Mouse (Mus musculus): ENCODE measurements around the gene Trim5. TPM values are rescaled to one million over a fixed set of nuclear protein-coding genes. Genes with fewer than 3 reads are reported as not detected.
"Not testable (repeated sequence)": the region's sequence is repeated elsewhere in the genome, so short reads cannot be mapped to it uniquely, and the experiment has no call there.

The Trim5 gene
- not detected in 2 replicates for polyA plus RNA-seq (2016; fragmentation: Nextera tagmentation; extraction: Ambion mirVana)

DNA sequence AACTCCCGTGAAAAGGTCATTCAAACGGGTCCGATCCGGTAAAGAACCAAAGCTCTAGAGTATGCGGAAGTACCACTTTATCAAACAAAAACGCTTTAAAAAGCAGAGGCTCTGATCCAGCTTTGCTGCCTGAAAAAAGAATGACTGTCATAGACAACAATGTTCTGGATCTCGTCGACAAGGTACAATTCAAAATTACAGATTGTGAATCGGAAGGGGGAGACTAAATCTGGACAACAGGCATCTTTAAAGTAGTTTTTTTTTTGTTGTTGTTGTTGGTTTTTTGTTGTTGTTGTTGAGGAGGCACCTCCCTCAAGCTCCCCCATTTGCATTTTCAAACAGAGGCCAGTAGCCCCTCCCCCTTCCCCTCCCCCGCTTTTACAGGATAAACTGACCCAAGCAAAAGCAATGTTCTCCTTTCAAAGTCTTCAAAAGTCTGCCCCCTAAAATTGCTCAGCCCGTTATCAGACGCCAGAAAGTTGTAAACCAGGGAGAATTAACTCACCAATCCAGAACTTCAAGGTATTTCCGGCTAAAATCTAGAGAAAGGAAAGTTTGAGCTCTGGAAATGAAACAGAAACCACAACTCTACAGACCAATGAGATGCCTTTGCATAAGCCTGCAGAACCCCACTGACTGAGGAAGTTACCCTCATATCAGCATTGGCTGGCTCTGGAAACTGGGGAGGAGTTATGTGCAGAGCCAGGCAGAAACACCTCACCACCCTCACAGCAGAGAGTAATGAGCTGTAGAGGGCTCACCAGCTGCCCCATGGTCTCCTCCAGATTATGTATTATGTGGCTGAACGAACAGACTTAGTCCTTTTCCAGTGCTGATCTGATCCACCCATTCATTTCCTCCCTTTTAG is at the start of gene Trim5:
Gene Trim5, minus strand, starts transcription at position 519 of the 868 bp plus-strand sequence.
- H3K4me1 ChIP-seq; DNase-seq (ENCODE audit: low spot score); H3K9me3 ChIP-seq (replicated peaks); H3K27me3 ChIP-seq (ENCODE audit: low read depth, poor library complexity, severe bottlenecking); H3K36me3 ChIP-seq; H3K4me3 ChIP-seq; H3K27ac ChIP-seq: not testable (repeated sequence)
- 43% methylated on average over 14 of the region's 14 CpGs for WGBS

DNA sequence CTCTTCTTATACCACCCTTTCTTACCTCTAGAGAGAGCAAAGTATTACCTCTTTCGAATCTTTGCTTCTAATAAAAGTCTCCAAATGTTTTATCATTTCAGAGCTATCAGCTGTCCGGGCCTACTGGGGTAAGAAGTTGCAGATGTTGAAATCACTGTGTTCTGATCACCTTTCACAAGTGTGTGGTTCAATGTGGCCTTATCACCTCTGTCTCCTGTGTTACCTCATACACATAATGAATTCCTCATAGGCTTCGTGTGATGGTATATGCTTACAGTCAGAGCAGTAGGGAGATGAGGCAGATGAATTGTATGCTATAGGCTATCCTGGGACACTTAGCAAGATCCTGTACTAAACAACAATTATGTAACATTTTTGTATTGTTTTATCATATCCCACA is 47.7 kb upstream of the Trim5 start:
- H3K4me3 ChIP-seq; H3K9me3 ChIP-seq (replicated peaks); DNase-seq (ENCODE audit: low spot score); H3K4me1 ChIP-seq; H3K36me3 ChIP-seq; H3K27ac ChIP-seq; H3K27me3 ChIP-seq (ENCODE audit: low read depth, poor library complexity, severe bottlenecking): not testable (repeated sequence)
- 86% methylated on average over 3 of the region's 3 CpGs for WGBS

DNA sequence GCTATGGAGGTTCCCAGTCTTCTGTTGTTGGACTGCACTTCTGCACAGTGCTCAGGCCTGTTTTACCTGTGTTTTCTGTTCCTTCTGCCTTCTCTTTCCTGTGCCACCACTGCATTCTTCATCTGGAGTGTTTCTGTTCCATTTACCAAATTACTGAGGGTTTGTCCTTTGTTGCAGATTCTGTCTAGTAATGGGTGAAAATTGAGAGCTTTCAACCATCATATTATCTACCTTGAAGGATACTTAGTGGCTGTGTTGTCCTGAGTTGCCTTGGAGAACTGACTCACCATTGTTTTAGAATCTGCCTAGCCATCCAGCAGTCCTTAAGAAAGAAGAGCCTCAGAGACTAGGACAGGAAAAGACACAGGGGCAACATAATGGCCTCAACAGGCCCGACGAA is 41.3 kb upstream of the Trim5 start, which contains the start of gene Trim34b:
Gene Trim34b, plus strand, starts transcription at position 301 of the 400 bp plus-strand sequence.
- H3K4me1 ChIP-seq; H3K27ac ChIP-seq; H3K36me3 ChIP-seq; H3K9me3 ChIP-seq (replicated peaks); DNase-seq (ENCODE audit: low spot score); H3K4me3 ChIP-seq; H3K27me3 ChIP-seq (ENCODE audit: low read depth, poor library complexity, severe bottlenecking): not testable (repeated sequence)
- 97% methylated on average over 2 of the region's 2 CpGs for WGBS

DNA sequence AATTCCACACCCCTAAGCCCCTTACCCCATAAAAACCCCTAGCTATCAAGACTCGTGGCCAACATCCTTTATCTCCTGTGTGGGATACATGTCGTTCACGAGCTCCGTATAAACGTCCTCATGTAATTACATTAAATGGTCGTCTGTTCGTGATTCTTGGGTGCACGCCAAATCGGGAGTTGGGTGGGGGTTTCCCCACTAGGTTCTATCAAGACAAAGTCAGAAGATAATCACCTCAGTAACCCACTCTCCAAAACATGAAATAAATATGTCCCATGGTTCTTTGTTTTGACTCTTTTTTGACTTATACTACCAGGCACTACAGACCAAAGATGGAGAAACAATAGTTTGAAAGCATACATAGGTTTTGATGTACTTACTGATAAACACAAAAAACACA is 34.1 kb upstream of the Trim5 start:
- no peak for DNase-seq (ENCODE audit: low spot score)
- H3K27ac ChIP-seq: no peak overlapping the region
- H3K27me3 ChIP-seq (ENCODE audit: low read depth, poor library complexity, severe bottlenecking): no peaks in the 10 kb centered on the region
- no peaks in the 10 kb centered on the region for H3K4me1 ChIP-seq
- no peaks in the 10 kb centered on the region for H3K36me3 ChIP-seq
- no peaks in the 10 kb centered on the region for H3K9me3 ChIP-seq (replicated peaks)
- 91% methylated on average over 9 of the region's 9 CpGs for WGBS
- no peak overlapping the region for H3K4me3 ChIP-seq

DNA sequence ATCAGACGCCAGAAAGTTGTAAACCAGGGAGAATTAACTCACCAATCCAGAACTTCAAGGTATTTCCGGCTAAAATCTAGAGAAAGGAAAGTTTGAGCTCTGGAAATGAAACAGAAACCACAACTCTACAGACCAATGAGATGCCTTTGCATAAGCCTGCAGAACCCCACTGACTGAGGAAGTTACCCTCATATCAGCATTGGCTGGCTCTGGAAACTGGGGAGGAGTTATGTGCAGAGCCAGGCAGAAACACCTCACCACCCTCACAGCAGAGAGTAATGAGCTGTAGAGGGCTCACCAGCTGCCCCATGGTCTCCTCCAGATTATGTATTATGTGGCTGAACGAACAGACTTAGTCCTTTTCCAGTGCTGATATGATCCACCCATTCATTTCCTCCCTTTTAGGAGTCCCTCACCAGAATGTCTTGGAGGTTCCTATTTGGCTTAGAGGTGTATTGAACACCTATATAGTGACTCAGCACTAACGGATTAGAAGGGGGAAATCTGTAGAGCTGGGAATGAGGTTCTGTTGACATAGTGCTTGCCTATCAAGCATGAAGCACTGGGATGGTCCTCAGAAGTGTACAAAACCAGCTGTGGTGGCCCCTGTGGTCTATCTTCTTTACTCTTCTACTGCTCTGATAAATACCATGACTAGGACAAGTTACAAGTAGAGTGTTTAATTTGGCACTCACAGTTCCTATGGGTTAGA is 27.6 kb upstream of the Trim5 start, which contains the start of gene Trim12a:
Gene Trim12a, minus strand, starts transcription at position 98 of the 712 bp plus-strand sequence.
- 34% methylated on average over 4 of the region's 4 CpGs for WGBS
- not testable (repeated sequence) for DNase-seq (ENCODE audit: low spot score); H3K4me1 ChIP-seq; H3K27ac ChIP-seq; H3K9me3 ChIP-seq (replicated peaks); H3K27me3 ChIP-seq (ENCODE audit: low read depth, poor library complexity, severe bottlenecking); H3K36me3 ChIP-seq
- peak within 1 kb of the TSS; percentile 38 for H3K4me3 ChIP-seq

DNA sequence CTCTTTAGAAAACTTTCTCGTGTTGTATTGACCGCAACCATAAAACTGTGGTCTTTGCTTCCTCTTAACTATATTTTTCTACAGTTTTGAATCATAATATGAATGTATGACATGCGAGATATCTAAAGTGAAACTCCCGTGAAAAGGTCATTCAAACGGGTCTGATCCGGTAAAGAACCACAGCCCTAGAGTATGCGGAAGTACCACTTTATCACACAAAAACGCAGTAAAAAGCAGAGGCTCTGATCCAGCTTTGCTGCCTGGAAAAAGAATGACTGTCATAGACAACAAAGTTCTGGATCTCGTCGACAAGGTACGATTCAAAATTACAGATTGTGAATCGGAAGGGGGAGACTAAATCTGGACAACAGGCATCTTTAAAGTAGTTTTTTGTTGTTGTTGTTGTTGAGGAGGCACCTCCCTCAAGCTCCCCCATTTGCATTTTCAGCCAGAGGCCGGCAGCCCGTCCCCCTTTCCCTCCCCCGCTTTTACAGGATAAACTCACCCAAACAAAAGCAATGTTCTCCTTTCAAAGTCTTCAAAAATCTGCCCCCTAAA is 27.0 kb upstream of the Trim5 start:
- Histone ChIP-seq H3K4me3 (peak overlapping the region; percentile 38), H3K27ac (no peak overlapping the region), H3K4me1 (no peaks in the 10 kb centered on the region), H3K9me3 (replicated peaks) (no peaks in the 10 kb centered on the region), H3K27me3 (ENCODE audit: low read depth, poor library complexity, severe bottlenecking) (no peaks in the 10 kb centered on the region), H3K36me3 (no peaks in the 10 kb centered on the region)
- DNase-seq (ENCODE audit: low spot score): no peak
- WGBS: 15% methylated on average over 15 of the region's 15 CpGs

DNA sequence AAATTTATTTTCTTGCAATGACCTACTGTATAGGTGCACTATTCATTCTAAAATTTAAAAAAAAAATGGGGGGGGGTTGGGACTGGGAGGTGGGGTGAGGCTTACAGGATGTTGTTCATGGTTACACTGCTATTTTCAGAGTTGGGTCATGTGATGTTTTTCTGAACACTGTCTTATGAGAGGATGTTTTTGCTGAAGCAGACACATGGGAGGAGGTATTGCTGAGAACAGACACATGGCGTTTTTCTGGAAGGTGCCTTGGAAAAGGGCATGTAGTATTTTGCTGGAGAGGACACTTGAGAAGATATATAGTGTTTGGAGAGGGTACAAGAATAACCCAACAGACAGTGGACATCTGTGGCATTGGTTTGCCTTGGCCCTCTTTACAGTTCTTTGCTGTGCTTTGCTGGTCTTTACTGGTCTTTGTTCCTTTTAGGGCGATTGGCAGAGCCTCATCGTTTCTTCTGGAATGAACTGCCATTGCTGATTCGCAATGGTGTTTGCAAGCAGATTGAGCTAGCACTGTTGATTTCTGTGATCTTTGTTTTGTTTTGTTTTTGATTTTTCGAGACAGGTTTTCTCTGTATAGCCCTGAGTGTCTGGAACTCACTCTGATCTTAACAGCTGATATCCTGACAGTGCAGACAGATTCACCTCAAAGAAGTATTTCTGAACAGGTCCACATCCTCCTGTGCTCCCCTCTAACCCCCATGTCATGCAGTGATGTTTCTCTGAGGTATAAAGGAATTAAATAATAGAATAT is 3.9 kb upstream of the Trim5 start:
- H3K4me3 ChIP-seq: no peak overlapping the region
- DNase-seq (ENCODE audit: low spot score): no peak
- H3K27me3 ChIP-seq (ENCODE audit: low read depth, poor library complexity, severe bottlenecking): no peaks in the 10 kb centered on the region
- H3K9me3 ChIP-seq (replicated peaks): no peaks in the 10 kb centered on the region
- H3K27ac ChIP-seq: no peak overlapping the region
- 86% methylated on average over 5 of the region's 5 CpGs for WGBS
- H3K36me3 ChIP-seq: no peaks in the 10 kb centered on the region
- no peaks in the 10 kb centered on the region for H3K4me1 ChIP-seq

DNA sequence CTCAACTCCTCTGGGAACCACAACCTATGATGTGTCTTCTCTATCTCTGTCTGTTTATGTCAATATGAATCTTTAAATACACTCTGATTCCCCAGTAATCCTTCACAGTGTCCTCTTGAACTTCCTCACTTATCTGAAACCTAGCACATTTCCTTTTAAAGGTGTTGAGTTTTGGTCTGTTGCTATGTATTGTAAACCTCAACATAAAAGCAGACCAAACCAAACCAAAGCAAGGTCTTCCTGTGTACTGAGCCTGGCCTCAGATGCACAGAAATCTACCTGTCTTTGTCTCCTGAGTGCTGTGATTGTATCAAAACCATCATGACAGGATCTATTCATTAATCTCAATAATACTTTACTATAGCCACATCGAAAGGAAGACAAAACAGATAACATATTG is 2.7 kb upstream of the Trim5 start:
- Histone ChIP-seq H3K27me3 (ENCODE audit: low read depth, poor library complexity, severe bottlenecking) (no peaks in the 10 kb centered on the region), H3K4me1 (no peaks in the 10 kb centered on the region), H3K27ac (no peak overlapping the region), H3K4me3 (no peak overlapping the region), H3K9me3 (replicated peaks) (no peaks in the 10 kb centered on the region), H3K36me3 (no peaks in the 10 kb centered on the region)
- WGBS: 98% methylated on average over 1 of the region's 1 CpGs
- DNase-seq (ENCODE audit: low spot score): no peak

DNA sequence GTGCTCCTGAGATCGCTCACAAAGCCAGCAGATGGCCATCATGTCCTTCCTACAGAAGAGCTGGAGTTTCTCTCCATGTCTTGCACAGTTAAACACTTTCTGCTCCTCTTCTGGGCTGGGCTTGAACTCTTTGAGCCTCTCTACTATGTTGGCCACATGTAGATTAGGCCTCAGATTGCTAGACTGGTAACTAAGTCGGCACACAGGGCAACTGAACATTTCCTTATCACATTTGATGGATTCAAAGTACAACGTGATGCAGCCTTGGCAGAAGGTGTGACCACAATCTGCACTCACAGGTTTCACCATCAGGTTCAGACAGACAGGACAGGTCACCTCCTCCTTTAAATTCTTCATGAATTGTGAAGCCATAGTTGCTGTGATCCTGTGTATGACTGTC is 8.5 kb downstream of the Trim5 start:
- DNase-seq (ENCODE audit: low spot score); H3K4me3 ChIP-seq; H3K4me1 ChIP-seq; H3K9me3 ChIP-seq (replicated peaks); H3K36me3 ChIP-seq; H3K27me3 ChIP-seq (ENCODE audit: low read depth, poor library complexity, severe bottlenecking); H3K27ac ChIP-seq: not testable (repeated sequence)
- 78% methylated on average over 3 of the region's 3 CpGs for WGBS

DNA sequence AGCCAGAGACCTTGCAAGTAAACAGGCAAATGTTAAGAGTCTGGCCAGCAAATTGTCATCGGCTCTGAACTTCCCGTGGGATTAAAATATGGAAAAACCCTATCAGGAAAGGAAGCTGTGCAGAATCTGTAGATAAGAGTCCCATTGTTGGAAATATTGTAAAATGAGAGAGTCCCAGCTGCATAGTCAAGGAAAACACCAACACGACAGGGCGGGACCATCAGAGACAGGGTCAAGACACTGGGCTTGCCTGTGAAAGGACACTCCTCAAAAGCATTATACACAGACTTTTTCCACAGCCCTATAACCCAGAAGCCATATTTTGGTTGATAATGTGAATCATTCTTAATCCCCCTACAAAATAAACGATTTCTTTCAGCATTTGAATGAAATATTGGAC is 22.6 kb downstream of the Trim5 start:
- WGBS: 94% methylated on average over 5 of the region's 5 CpGs
- H3K4me3 ChIP-seq, H3K36me3 ChIP-seq: not testable (repeated sequence)

DNA sequence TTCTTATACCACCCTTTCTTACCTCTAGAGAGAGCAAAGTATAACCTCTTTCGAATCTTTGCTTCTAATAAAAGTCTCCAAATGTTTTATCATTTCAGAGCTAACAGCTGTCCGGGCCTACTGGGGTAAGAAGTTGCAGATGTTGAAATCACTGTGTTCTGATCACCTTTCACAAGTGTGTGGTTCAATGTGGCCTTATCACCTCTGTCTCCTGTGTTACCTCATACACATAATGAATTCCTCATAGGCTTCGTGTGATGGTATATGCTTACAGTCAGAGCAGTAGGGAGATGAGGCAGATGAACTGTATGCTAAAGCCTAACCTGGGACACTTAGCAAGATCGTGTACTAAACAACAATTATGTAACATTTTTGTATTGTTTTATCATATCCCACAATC is 27.5 kb downstream of the Trim5 start:
- DNase-seq (ENCODE audit: low spot score); H3K4me3 ChIP-seq; H3K36me3 ChIP-seq; H3K27me3 ChIP-seq (ENCODE audit: low read depth, poor library complexity, severe bottlenecking); H3K27ac ChIP-seq; H3K4me1 ChIP-seq; H3K9me3 ChIP-seq (replicated peaks): not testable (repeated sequence)
- 94% methylated on average over 4 of the region's 4 CpGs for WGBS

More for the DNA sequence above, 22.6 kb downstream of the Trim5 start:
- H3K27me3 ChIP-seq (ENCODE audit: low read depth, poor library complexity, severe bottlenecking); DNase-seq (ENCODE audit: low spot score); H3K4me1 ChIP-seq; H3K9me3 ChIP-seq (replicated peaks); H3K27ac ChIP-seq: not testable (repeated sequence)

DNA sequence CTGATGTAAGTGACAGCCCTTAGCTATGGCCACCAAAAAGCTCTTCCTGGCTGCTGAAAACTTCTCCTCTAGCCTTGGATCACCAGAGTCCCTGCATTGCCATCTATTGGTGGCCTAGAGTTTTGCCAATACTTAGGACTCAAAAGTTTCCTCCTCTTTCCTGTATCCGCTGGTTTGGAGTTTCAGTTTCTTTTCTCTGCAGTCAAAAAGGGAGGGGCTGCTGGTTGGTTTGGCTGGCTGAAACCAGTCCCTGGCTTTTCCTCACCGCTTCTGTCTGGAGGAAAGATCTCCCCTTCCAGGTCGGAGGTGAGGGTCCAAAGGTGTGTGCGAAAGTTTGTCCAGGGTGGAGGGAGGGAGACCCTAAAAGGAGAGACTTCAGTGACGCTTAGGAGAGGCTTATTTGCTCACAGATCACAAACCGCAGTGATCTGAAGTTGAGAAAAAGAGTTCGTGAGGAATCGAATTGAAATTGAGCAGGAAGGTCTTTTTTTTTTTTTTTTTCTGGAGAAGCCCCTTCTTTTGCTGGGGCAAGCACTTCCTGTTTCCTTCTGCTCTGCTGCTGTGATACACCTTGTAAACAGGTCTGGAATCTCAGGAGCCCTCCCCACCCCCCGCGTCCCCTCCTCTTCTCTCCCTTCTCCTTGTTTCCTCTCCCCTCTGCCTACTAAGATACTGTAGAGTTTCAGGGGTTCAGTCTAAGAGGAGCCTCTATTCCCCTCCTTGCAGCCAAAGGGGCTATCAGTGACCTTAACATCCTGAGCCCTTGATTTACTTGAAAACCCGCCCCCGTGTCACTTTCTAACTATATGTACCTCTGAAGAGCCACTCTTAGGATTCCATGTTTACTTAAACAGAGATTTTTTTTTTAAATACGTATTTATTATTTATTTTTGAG is 43.4 kb downstream of the Trim5 start, which contains the start of gene Trim34a:
Gene Trim34a, plus strand, starts transcription at position 171 of the 895 bp plus-strand sequence.
- H3K27ac ChIP-seq: peak within 1 kb of the TSS; percentile 83
- peak within 1 kb of the TSS; percentile 48 for H3K4me3 ChIP-seq
- no peaks in the 10 kb centered on the region for H3K36me3 ChIP-seq
- H3K9me3 ChIP-seq (replicated peaks): no peaks in the 10 kb centered on the region
- H3K4me1 ChIP-seq: peaks cover 6% of the 10 kb centered on the region; the same call in 1 of the 2 replicates
- WGBS: 10% methylated on average over 13 of the region's 13 CpGs
- H3K27me3 ChIP-seq (ENCODE audit: low read depth, poor library complexity, severe bottlenecking): no peaks in the 10 kb centered on the region
- DNase-seq (ENCODE audit: low spot score): peak; percentile 49

Measured in limb, embryonic 10.5 days (tissue).